Comparison of ENCODE assay signal across 8 mouse cellular contexts in genomic region chr9:113707481-113708360, GRCm38 (mm10). TPM values are rescaled to one million over a fixed set of nuclear protein-coding genes. Genes with fewer than 3 reads are reported as not detected.
A peak's percentile ranks its signal among the peaks of the same experiment; 100 is the strongest.
DNase-seq lines count a peak whose midpoint lies in the region; ATAC-seq lines count a peak whose summit lies in the region.

Gene Pdcd6ip, minus strand, starts transcription at chr9:113708259.

- H3K79me2 ChIP-seq in macrophage (ENCODE audit: inconsistent target), result peaks cover 55% of the 10 kb centered on the region

- DNase-seq in WW6 (ENCODE audit: low read depth, low spot score), result peak; percentile 42
- DNase-seq in cerebellum, postnatal 4 days (ENCODE audit: low spot score in 2 of 2), result peak; percentile 90 to 95
- peak; percentile 90 for DNase-seq in gastrocnemius, adult 18-20 months (ENCODE audit: low spot score)
- peak; percentile 91 to 95 for DNase-seq in left cerebral cortex, adult 18-20 months (ENCODE audit: low spot score in 2 of 2)
- DNase-seq in right cerebral cortex, adult 18-20 months, result peak; percentile 94
- DNase-seq in urinary bladder, postnatal 10 days (ENCODE audit: low spot score), result peak; percentile 80

- peaks cover 17% of the 10 kb centered on the region for H3K4me1 ChIP-seq in hindbrain, embryonic 16.5 days (ENCODE audit: control insufficient read depth, insufficient read depth, low read depth, low read length)

- H3K4me3 ChIP-seq in hindbrain, embryonic 16.5 days (ENCODE audit: low read length), result peak within 1 kb of the TSS; percentile 94
- H3K4me3 ChIP-seq in macrophage (ENCODE audit: inconsistent target), result peak within 1 kb of the TSS; percentile 83

- peak; percentile 93 for ATAC-seq in hindbrain, embryonic 16.5 days

- WGBS in hindbrain, embryonic 16.5 days, result 1% methylated on average over 76 of the region's 77 CpGs
- 1% methylated on average over 73 of the region's 77 CpGs for WGBS in macrophage (ENCODE audit: missing documents)

- H3K4me2 ChIP-seq in hindbrain, embryonic 16.5 days (ENCODE audit: low read length), result peak within 1 kb of the TSS; percentile 77

- peak within 1 kb of the TSS; percentile 84 for H3K27ac ChIP-seq in hindbrain, embryonic 16.5 days (ENCODE audit: low read depth, low read length)
- peak within 1 kb of the TSS; percentile 63 for H3K27ac ChIP-seq in macrophage

- no peaks in the 10 kb centered on the region for H3K27me3 ChIP-seq in hindbrain, embryonic 16.5 days (replicated peaks; ENCODE audit: control insufficient read depth, insufficient read depth, low read length)

- H3K36me3 ChIP-seq in hindbrain, embryonic 16.5 days (ENCODE audit: control insufficient read depth, insufficient read depth, low read length), result no peaks in the 10 kb centered on the region
- H3K36me3 ChIP-seq in macrophage (ENCODE audit: inconsistent target), result no peaks in the 10 kb centered on the region

- H3K9ac ChIP-seq in hindbrain, embryonic 16.5 days (ENCODE audit: low read depth, low read length), result peak within 1 kb of the TSS; percentile 96

- no peaks in the 10 kb centered on the region for H3K9me3 ChIP-seq in hindbrain, embryonic 16.5 days (ENCODE audit: control insufficient read depth, low read length)

RNA-seq across cellular contexts. Expression of gene Pdcd6ip, which starts in this region (rescaled TPM):
- total RNA-seq in gastrocnemius, adult 18-20 months (2021), result 10 to 100 TPM; 35.0 to 46.0 TPM
- polyA plus RNA-seq in hindbrain, embryonic 16.5 days (2015; fragmentation: Nextera tagmentation; extraction: Ambion mirVana), result 35.4 and 39.9 TPM in 2 replicates
- 10 to 100 TPM; 66.4 to 68.1 TPM for total RNA-seq in left cerebral cortex, adult 18-20 months (2021)
- 100 to 1,000 TPM; 190 to 346 (median 244) TPM for total RNA-seq in macrophage (2018; cell fraction: chromatin; rRNA removed)
- 100 to 1,000 TPM; 105 to 139 (median 124) TPM for total RNA-seq in macrophage (2018; cell fraction: cytosol; rRNA removed)
- 100 to 1,000 TPM; 137 to 258 (median 173) TPM for total RNA-seq in macrophage (2018; cell fraction: nucleus; rRNA removed)
- 112 to 173 TPM (median 131 TPM) in 3 replicates for polyA plus RNA-seq in macrophage (2018)

Comparison
In these comparisons a context has a peak if more than half of its experiments do, and no peak if none do; other contexts are left out.
1. Peak in every context shown above with its lines: DNase-seq, ATAC-seq, H3K4me3 ChIP-seq and H3K27ac ChIP-seq.
2. DNase-seq: peak in every context shown above with its lines; median percentile 94 in right cerebral cortex, adult 18-20 months; 93 in left cerebral cortex, adult 18-20 months; 92 in cerebellum, postnatal 4 days; 90 in gastrocnemius, adult 18-20 months; 80 in urinary bladder, postnatal 10 days; 42 in WW6.